Mouse (Mus musculus): ENCODE results near the gene Myl9. TPM values are rescaled to one million over a fixed set of nuclear protein-coding genes. Genes with fewer than 3 reads are reported as not detected.
A peak's percentile ranks its signal among the peaks of the same experiment; 100 is the strongest.

Myl9 gene
- total RNA-seq, 2 experiments from 2014 or later, result 274 to 290 TPM

DNA sequence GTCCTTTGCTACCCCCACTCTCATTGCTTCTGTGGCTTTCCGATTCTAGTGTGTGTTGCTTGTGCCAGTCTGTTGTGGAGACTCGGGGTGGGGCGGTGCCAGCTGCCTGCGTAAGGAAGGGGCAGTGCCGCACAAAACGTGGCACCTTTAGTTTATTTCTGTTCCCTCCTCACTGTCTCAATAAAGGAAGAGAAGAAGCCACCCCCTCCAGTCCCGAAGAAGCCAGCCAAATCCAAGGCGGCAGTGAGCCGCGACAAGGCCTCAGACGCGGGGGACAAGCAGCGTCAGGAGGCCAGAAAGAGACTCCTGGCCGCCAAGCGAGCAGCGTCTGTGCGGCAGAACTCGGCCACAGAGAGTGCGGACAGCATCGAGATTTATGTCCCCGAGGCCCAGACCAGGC is 12.7 kb upstream of the Myl9 start:
- DNase-seq, result no peak
- intact Hi-C loops (cut with DNase I), result no loop called here

DNA sequence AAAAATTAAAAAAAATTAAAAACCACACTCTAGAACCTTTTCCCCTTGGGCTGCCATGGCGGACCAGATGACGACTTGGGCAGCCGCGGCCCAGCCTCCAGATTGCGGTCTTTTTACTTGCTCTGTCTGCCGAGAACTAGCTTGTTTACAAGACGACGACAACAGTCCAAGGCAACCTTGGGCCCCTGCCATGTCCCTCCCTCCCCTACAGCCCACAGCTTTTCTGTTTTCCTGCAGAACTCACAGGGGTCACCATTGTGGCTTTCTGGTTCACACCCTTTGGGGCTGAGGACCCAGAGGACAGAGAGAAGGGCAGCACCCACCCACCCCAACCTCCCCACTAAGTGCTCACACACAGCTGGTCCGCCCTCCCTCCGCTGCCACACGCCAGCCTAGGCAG is 12.1 kb upstream of the Myl9 start:
- DNase-seq, result peak; percentile 64 to 68
- intact Hi-C loops (cut with DNase I), result no loop called here

GRCm38 (mm10) chr2:156764022-156764421 is 11.2 kb upstream of the Myl9 start:
- intact Hi-C loops (cut with DNase I), result no loop called here
- no peak for DNase-seq

GRCm38 (mm10) chr2:156764747-156765146 is 10.5 kb upstream of the Myl9 start:
- intact Hi-C loops (cut with DNase I), result no loop called here

GRCm38 (mm10) chr2:156765593-156765992 is 9.6 kb upstream of the Myl9 start:
- no peak for DNase-seq
- intact Hi-C loops (cut with DNase I), result no loop called here

More at GRCm38 (mm10) chr2:156764747-156765146, 10.5 kb upstream of the Myl9 start:
- DNase-seq, result no peak

DNA sequence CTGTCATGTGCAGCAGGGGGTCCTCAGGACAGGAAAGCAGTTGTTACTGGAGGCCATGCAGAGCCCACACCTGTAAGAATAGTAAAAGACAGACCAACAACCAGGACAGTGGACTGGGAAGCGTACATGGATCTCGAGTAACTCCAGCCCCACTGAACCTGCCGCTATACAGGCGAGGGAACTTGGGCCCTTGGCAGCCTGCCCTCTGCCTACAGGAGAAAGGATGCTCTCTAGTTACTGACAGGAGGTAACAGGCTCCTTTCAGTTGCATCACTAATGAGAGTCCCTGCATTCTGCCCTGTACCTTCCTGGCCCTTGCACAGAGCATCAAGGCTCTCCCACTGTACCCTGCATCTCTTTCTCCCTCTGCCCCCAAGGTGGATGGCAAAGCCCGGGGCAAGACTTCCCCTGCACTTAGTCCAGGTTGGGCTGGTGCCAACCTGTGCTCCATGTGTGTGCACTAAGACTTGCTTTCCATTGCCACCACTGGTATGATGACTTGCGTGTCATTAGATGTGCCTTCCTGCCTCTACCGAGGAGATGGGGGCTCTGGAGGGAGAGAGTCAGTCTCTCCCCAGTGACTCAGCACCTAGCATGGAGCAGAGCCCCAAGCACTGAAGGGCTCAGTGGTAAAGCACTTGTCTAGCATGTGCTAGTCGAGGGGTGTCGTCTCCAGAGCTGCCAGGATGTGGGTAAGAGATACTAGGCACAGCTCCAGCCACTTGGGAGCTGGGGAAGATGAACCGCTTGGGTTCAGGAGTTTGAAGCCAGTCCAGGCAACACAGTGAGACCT is 8.8 kb upstream of the Myl9 start:
- intact Hi-C loops (cut with DNase I), result no loop called here
- no peak for DNase-seq

DNA sequence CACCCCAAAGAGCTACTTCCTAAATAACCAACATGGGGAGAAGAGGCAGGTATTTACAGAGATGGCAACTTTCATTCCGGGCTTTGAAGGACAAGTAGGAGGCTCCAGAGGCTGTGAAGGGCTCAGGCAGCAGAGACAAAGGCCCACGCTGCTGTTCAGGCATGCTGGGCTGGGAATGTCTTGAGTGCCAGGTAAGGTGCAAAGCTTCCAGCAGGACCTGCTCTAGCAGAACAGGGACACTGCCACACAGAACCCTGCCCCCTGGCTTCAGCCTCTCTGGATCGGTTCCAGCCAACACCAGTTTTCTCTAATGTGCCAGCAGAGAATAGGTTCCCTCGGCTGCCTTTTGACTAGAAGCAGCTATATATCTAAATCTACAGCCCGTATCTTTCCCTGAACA is 8.1 kb upstream of the Myl9 start:
- intact Hi-C loops (cut with DNase I), result no loop called here
- DNase-seq, result no peak

DNA sequence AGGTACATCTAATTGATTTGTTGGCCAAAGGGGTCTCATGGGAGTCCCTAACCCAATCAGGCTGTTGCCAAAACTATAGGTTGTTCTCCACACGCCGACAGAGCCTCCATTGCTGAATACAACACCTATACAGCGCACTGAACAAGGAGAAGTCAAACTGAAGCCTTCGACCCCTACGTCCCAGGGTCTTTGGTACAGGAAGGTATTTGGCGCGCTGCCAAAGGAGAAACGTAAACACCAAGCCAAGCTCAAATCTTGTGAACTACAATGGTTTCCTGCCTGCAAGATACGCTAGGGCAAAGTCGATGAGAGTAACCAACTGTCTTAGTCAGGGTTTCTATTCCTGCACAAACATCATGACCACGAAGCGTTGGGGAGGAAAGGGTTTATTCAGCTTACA is 5.9 kb upstream of the Myl9 start:
- intact Hi-C loops (cut with DNase I), result no loop called here
- DNase-seq, result no peak

DNA sequence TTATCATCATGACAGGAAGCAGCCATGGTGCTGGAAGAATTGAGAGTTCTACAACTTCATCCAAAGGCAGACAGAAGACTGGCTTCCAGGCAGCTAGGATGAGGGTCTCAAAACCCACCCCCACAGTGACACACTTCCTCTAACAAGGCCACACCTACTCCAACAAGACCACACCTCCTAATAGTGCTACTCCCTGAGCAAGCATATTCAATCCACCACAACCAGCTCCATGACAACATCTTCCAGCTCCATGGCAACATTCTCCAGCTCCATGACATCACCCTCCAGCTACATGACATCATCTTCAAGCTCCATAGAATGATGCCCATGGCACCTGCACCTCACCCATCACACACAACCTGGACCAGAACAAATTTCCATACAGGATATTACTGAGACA is 1.8 kb upstream of the Myl9 start:
- intact Hi-C loops (cut with DNase I), result loop anchor here (10.0 kb wide), 1 partner anchor 49 kb away; no protein-coding TSS in a partner anchor
- no peak for DNase-seq

- intact Hi-C loops (cut with DNase I), result loop anchor here (10.0 kb wide), 1 partner anchor 49 kb away; no protein-coding TSS in a partner anchor
- no peak for DNase-seq
Measured at GRCm38 (mm10) chr2:156774035-156774737, 1.0 kb upstream of the Myl9 start.

GRCm38 (mm10) chr2:156775455-156776435 is 525 bp downstream of the Myl9 start:
- DNase-seq, result no peak
- intact Hi-C loops (cut with DNase I), result loop anchor here (10.0 kb wide), 1 partner anchor 51 kb away; no protein-coding TSS in a partner anchor

DNA sequence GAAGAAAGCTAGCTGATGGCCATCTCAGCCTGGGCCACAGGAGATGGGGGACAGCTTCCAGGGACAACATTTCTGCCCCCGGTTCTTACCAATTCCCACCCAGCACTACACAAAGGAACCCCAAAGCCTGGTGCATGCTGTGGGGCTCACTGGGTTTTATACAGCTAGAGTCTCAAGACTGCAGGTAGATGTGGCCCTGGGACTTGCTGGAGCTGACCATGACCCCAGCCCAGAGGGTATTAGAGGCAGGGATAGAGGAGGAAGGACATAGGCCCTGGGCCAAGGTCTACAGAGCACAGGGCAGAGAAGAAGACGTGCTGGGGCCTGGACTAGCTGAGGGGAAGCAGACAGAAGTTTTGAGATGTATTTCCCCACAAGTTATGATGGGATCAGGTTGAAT is 1.7 kb downstream of the Myl9 start:
- intact Hi-C loops (cut with DNase I), result loop anchor here (10.0 kb wide), 1 partner anchor 52 kb away; no protein-coding TSS in a partner anchor
- no peak for DNase-seq

GRCm38 (mm10) chr2:156777326-156778004 is 2.2 kb downstream of the Myl9 start:
- intact Hi-C loops (cut with DNase I), result loop anchor here (10.0 kb wide), 1 partner anchor 53 kb away; no protein-coding TSS in a partner anchor
- peak in 1 of 2 experiments; percentile 34 for DNase-seq

DNA sequence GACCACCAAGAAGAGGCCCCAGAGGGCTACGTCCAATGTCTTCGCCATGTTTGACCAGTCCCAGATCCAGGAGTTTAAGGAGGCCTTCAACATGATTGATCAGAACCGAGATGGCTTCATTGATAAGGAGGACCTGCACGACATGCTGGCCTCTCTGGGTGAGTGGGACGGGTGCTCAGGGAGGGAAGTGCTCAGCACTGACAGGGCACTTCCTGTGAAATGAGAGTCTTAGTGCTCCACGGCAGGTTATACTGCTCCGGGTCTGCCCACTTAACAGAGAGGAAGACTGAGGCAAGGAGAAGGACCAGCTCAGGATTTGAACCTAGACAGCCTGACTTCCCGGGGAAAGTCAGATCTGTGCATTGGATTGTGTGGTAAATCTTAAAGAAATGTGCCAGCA is 3.4 kb downstream of the Myl9 start:
- DNase-seq, result no peak
- intact Hi-C loops (cut with DNase I), result loop anchor here (10.0 kb wide), 1 partner anchor 54 kb away; no protein-coding TSS in a partner anchor

GRCm38 (mm10) chr2:156779036-156779435 is 3.8 kb downstream of the Myl9 start:
- intact Hi-C loops (cut with DNase I), result loop anchor here (10.0 kb wide), 1 partner anchor 54 kb away; no protein-coding TSS in a partner anchor
- DNase-seq, result peak in 1 of 2 experiments; percentile 24

DNA sequence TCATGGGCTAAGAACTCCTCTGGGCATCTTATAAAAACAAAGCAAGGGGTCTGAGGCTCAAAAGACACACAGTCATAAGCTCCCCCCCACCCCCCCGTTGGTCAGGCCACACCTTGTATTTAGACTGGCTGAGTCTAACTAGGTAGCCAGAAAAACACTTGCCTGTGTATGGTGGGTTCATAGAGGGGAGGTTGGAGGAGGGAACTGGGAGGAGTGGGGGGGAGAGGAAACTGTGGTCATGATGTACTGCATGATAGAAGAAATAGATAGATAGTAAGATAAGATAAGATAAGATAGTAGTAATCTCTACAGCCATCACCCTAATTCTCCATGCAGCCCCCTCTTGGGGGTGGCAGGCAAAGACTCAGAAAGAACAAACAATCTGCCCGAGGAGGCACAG is 4.3 kb downstream of the Myl9 start:
- DNase-seq, result no peak
- intact Hi-C loops (cut with DNase I), result loop anchor here (10.0 kb wide), 1 partner anchor 55 kb away; no protein-coding TSS in a partner anchor

GRCm38 (mm10) chr2:156780129-156780528 is 4.9 kb downstream of the Myl9 start:
- intact Hi-C loops (cut with DNase I), result no loop called here
- no peak for DNase-seq

DNA sequence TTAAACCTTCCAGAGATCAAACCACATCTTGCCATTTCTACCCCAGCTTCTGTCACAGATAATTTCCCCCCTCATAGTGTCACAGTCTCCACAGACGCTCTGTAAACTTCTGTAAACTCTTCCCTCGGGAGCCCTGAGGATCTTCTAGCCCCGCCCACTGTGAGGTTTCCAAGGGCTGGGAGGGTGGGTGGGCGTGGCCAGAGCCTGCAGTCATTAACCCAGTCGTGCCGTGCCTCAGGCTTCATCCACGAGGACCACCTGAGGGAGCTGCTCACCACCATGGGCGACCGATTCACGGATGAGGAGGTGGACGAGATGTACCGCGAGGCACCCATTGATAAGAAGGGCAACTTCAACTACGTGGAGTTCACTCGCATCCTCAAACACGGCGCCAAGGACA is 5.5 kb downstream of the Myl9 start:
- intact Hi-C loops (cut with DNase I), result no loop called here
- DNase-seq, result peak in 1 of 2 experiments; percentile 18

- DNase-seq, result no peak
- intact Hi-C loops (cut with DNase I), result no loop called here
Measured at GRCm38 (mm10) chr2:156781281-156781680, 6.1 kb downstream of the Myl9 start.

Measured in heart, postnatal 14 days (tissue).